Mouse (Mus musculus) midbrain, embryonic 14.5 days (tissue): ENCODE measurements at regions not wholly inside any gene's neighbourhood (a gene's known extent, or its start where the extent isn't known, plus 50 kb on each side); places are given as distances from the start of the nearest gene placed in this dataset.

Experiments used
- ATAC-seq: fragments of 200-750 bp; cut with Nextera tagmentation; 2 replicates; pipeline ENCODE4 v1.8.0; 2017; ENCODE audit warnings: moderate number of reproducible peaks, moderate library complexity; ENCODE audit not compliant: low FRiP score, low TSS enrichment
- DNase-seq: peaks from one replicate; pipeline ENCODE4 v3.0.0-alpha.2; 2015
- H3K27ac ChIP-seq: fragments of 300-500 bp; sonication (generic); replicated peaks from 2 replicates; pipeline ENCODE4 v1.5.1; 2014; ENCODE audit warnings: mild to moderate bottlenecking, low read depth, low read length, moderate library complexity
- H3K27me3 ChIP-seq: fragments of 300-500 bp; sonication (generic); 2 replicates; pipeline ENCODE4 v1.6.1; 2014; ENCODE audit warnings: low read length, control low read depth, mixed read lengths; ENCODE audit not compliant: control insufficient read depth, insufficient read depth
- H3K36me3 ChIP-seq: fragments of 300-500 bp; sonication (generic); 2 replicates; pipeline ENCODE4 v1.6.1; 2014; ENCODE audit warnings: low read length, control low read depth; ENCODE audit not compliant: control insufficient read depth, insufficient read depth
- H3K4me1 ChIP-seq: fragments of 300-500 bp; sonication (generic); 2 replicates; pipeline ENCODE4 v1.6.1; 2014; ENCODE audit warnings: mild to moderate bottlenecking, antibody characterized with exemption, low read length, control low read depth; ENCODE audit not compliant: control insufficient read depth, insufficient read depth
- H3K4me2 ChIP-seq: fragments of 300-500 bp; sonication (generic); 2 replicates; pipeline ENCODE4 v1.6.1; 2014; ENCODE audit warnings: mild to moderate bottlenecking, low read length, moderate library complexity
- H3K4me3 ChIP-seq: fragments of 300-500 bp; sonication (generic); replicated peaks from 2 replicates; pipeline ENCODE4 v1.5.1; 2014; ENCODE audit warnings: low read depth, low read length
- H3K9ac ChIP-seq: fragments of 300-500 bp; sonication (generic); replicated peaks from 2 replicates; pipeline ENCODE4 v1.6.1; 2014; ENCODE audit warnings: mild to moderate bottlenecking, low read length, moderate library complexity
- H3K9me3 ChIP-seq: fragments of 300-500 bp; sonication (generic); 2 replicates; pipeline ENCODE4 v1.6.1; 2016; ENCODE audit warnings: low read length, control low read depth, mixed read lengths; ENCODE audit not compliant: control insufficient read depth
- WGBS: fragments of 180-500 bp; shearing (Covaris S2); extraction: QIAGEN DNeasy Blood & Tissue Kit; methylation state at CpG from one replicate; pipeline ENCODE4 v1.1.7; 2014; 5-methylcytosine and 5-hydroxymethylcytosine counted together

DNA sequence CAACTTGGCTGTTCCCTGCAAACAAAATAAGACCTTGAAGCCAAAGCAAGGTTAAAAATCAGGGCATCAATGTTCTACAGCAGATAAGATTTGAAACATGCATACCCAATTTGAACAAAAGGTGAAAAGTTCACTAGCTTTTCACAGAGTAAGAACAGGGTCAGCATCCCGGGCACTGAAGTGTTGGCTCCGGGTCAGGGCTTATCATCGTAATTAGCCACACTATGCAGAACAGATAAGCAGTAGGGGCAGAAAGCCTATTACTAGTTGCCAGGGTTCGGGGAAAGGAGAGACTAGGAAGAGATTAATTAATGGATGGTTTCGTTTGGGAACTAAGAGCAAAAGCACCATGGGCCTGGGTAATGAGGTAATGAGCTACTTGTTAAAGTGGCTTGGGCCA is 131.7 kb upstream of the Gpc5 start:
- H3K27ac ChIP-seq = no peak overlapping the region
- no peak overlapping the region for H3K4me3 ChIP-seq
- no peaks in the 10 kb centered on the region for H3K9me3 ChIP-seq
- H3K9ac ChIP-seq = no peak overlapping the region
- 36% methylated on average over 5 of the region's 5 CpGs for WGBS
- H3K4me1 ChIP-seq = no peaks in the 10 kb centered on the region
- H3K36me3 ChIP-seq = no peaks in the 10 kb centered on the region
- DNase-seq (no peak), ATAC-seq (no peak)
- no peak overlapping the region for H3K4me2 ChIP-seq
- H3K27me3 ChIP-seq = no peaks in the 10 kb centered on the region

DNA sequence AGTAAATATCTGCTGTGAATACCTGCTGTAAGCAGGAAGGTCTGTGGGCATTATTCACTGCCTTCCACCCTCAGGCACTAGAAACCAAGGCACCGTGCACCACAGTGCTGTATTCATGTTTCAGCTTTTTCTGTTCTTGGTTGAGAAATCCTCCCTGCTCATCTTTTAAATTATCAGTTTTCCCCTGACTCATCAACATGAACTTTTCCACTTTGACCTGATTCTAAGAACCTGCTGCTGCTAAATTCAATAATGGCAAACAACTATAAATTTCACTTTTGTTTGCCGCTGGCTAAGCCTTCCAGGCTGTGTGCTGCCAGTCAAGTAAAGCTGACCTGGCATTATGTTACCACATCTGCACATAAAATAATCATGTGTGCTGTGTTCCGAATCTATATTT is 126.1 kb upstream of the Gpc5 start:
- no peaks in the 10 kb centered on the region for H3K27me3 ChIP-seq
- no peak overlapping the region for H3K9ac ChIP-seq
- H3K4me2 ChIP-seq = no peak overlapping the region
- 72% methylated on average over 3 of the region's 3 CpGs for WGBS
- no peak overlapping the region for H3K4me3 ChIP-seq
- ATAC-seq (no peak), DNase-seq (no peak)
- 0 out of 2 replicates have a peak, but pooled peaks cover 5% of the 10 kb centered on the region for H3K4me1 ChIP-seq
- no peaks in the 10 kb centered on the region for H3K36me3 ChIP-seq
- H3K27ac ChIP-seq = no peak overlapping the region
- no peaks in the 10 kb centered on the region for H3K9me3 ChIP-seq

DNA sequence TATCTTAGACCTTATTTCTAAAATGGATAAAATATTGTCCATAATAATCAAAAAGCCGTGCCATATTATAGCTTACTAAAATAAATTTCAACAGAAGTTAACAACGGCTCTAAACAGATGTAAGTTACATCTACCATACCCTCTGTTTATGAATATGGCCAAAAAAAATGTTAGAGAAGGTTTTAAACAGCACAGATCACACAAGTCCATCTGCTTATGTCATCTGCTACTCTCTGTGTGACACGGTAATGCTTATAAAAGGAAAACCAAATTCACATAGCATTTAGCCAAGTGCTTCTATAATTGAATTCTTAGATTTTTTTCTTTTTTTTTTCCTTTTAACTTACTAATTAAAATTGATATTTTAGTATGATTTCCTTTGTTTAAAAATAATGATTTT is 123.0 kb upstream of the Gpc5 start:
- H3K4me3 ChIP-seq = no peak overlapping the region
- H3K27ac ChIP-seq = no peak overlapping the region
- no peak for DNase-seq
- 0 out of 2 replicates have a peak, but pooled peaks cover 5% of the 10 kb centered on the region for H3K4me1 ChIP-seq
- no peaks in the 10 kb centered on the region for H3K27me3 ChIP-seq
- 93% methylated on average over 3 of the region's 3 CpGs for WGBS
- ATAC-seq = no peak
- H3K36me3 ChIP-seq = no peaks in the 10 kb centered on the region
- no peaks in the 10 kb centered on the region for H3K9me3 ChIP-seq
- H3K4me2 ChIP-seq = no peak overlapping the region
- no peak overlapping the region for H3K9ac ChIP-seq

- WGBS = 48% methylated on average over 3 of the region's 3 CpGs
- H3K36me3 ChIP-seq = no peaks in the 10 kb centered on the region
- H3K27me3 ChIP-seq = no peaks in the 10 kb centered on the region
- no peak overlapping the region for H3K4me2 ChIP-seq
- no peak overlapping the region for H3K9ac ChIP-seq
- no peaks in the 10 kb centered on the region for H3K4me1 ChIP-seq
- ATAC-seq = no peak
- peak; percentile 72 for DNase-seq
- H3K27ac ChIP-seq = no peak overlapping the region
- H3K9me3 ChIP-seq = no peaks in the 10 kb centered on the region
- no peak overlapping the region for H3K4me3 ChIP-seq
Measured at GRCm38 (mm10) chr14:114981120-114981519, 110.9 kb upstream of the Gpc5 start.

DNA sequence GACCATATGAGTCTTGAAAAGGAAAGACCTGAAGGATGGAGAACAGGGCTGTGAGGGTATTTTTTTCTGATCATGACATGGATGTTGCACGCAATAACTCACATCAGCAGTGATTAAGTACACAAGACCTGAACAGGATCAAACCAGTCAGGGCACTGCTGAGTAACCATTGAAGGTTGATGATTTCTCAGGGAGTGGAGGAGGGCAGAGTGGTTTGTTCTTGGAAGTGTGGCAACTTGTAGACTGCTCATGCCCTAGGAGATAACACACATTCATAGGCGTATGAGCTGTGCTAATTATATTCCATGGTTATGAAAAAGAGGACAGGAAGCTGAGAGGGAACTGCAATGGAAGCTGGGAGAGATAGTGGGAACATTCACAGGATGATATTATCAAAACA is 88.8 kb upstream of the Gpc5 start:
- DNase-seq (no peak), ATAC-seq (no peak)
- Histone ChIP-seq H3K4me1 (no peaks in the 10 kb centered on the region), H3K27ac (no peak overlapping the region), H3K9ac (no peak overlapping the region), H3K4me2 (no peak overlapping the region), H3K27me3 (no peaks in the 10 kb centered on the region), H3K36me3 (no peaks in the 10 kb centered on the region), H3K9me3 (no peaks in the 10 kb centered on the region), H3K4me3 (no peak overlapping the region)
- WGBS = 96% methylated on average over 2 of the region's 2 CpGs

GRCm38 (mm10) chr14:115004733-115005405 is 87.1 kb upstream of the Gpc5 start:
- Histone ChIP-seq H3K4me3 (no peak overlapping the region), H3K9ac (no peak overlapping the region), H3K9me3 (no peaks in the 10 kb centered on the region), H3K27me3 (no peaks in the 10 kb centered on the region), H3K4me1 (no peaks in the 10 kb centered on the region), H3K36me3 (no peaks in the 10 kb centered on the region), H3K4me2 (no peak overlapping the region), H3K27ac (no peak overlapping the region)
- 85% methylated on average over 6 of the region's 6 CpGs for WGBS
- ATAC-seq = no peak
- DNase-seq = no peak

DNA sequence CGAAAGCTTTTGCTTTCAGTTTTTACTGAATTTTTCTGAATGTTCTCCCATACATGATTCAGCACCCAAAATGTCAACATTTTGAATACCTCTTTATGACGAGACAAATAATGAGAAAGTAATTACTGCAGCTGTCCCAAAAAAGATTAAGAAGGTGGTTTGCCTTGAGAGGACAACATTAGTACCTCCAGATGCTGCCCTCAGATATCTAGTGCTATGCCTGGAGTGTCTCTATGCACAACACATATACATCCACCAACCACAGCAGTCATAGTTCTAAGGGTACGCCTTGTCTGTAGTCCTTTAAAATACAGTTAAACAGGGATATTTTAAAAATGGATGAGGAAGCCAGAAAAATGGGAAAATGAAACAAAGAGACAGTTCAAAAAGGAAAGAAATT is 81.1 kb upstream of the Gpc5 start:
- H3K27ac ChIP-seq = no peak overlapping the region
- H3K9me3 ChIP-seq = no peaks in the 10 kb centered on the region
- H3K9ac ChIP-seq = no peak overlapping the region
- H3K27me3 ChIP-seq = no peaks in the 10 kb centered on the region
- H3K4me1 ChIP-seq = no peaks in the 10 kb centered on the region
- 87% methylated on average over 3 of the region's 3 CpGs for WGBS
- ATAC-seq = no peak
- no peak overlapping the region for H3K4me3 ChIP-seq
- DNase-seq = no peak
- H3K36me3 ChIP-seq = no peaks in the 10 kb centered on the region
- H3K4me2 ChIP-seq = no peak overlapping the region

- Histone ChIP-seq H3K4me1 (no peaks in the 10 kb centered on the region), H3K27ac (no peak overlapping the region), H3K36me3 (no peaks in the 10 kb centered on the region), H3K27me3 (no peaks in the 10 kb centered on the region), H3K9ac (no peak overlapping the region), H3K9me3 (no peaks in the 10 kb centered on the region), H3K4me3 (no peak overlapping the region), H3K4me2 (no peak overlapping the region)
- DNase-seq (peak; percentile 34), ATAC-seq (no peak)
- WGBS = 23% methylated on average over 5 of the region's 5 CpGs
Measured at GRCm38 (mm10) chr14:115015299-115015698, 76.7 kb upstream of the Gpc5 start.

GRCm38 (mm10) chr14:115017410-115018153 is 74.4 kb upstream of the Gpc5 start:
- H3K27me3 ChIP-seq = no peaks in the 10 kb centered on the region
- H3K27ac ChIP-seq = no peak overlapping the region
- H3K9me3 ChIP-seq = no peaks in the 10 kb centered on the region
- H3K4me2 ChIP-seq = peak overlapping the region; percentile 64
- H3K9ac ChIP-seq = no peak overlapping the region
- DNase-seq (peak; percentile 84), ATAC-seq (peak; percentile 71; the same call in 1 of the 2 replicates)
- no peaks in the 10 kb centered on the region for H3K4me1 ChIP-seq
- WGBS = 18% methylated on average over 22 of the region's 22 CpGs
- H3K36me3 ChIP-seq = no peaks in the 10 kb centered on the region
- H3K4me3 ChIP-seq = peak overlapping the region; percentile 31
